Mouse (Mus musculus): ENCODE results near the gene Dpp6. TPM values are rescaled to one million over a fixed set of nuclear protein-coding genes. Genes with fewer than 3 reads are reported as not detected.

Gene Dpp6
- total RNA-seq, 2 experiments from 2014 or later, result 252 to 268 TPM

- no peak for DNase-seq (ENCODE audit: extremely low spot score in 1 of 2, low spot score in 1 of 2)
These were observed 368.0 kb downstream of the Dpp6 start for GRCm38 (mm10) chr5:27184963-27185362.

GRCm38 (mm10) chr5:27191242-27191969, 374.4 kb downstream of the Dpp6 start:
- DNase-seq (ENCODE audit: extremely low spot score in 1 of 2, low spot score in 1 of 2), result no peak

- DNase-seq (ENCODE audit: extremely low spot score in 1 of 2, low spot score in 1 of 2), result no peak
These were observed 377.2 kb downstream of the Dpp6 start for GRCm38 (mm10) chr5:27194157-27194556.

DNA sequence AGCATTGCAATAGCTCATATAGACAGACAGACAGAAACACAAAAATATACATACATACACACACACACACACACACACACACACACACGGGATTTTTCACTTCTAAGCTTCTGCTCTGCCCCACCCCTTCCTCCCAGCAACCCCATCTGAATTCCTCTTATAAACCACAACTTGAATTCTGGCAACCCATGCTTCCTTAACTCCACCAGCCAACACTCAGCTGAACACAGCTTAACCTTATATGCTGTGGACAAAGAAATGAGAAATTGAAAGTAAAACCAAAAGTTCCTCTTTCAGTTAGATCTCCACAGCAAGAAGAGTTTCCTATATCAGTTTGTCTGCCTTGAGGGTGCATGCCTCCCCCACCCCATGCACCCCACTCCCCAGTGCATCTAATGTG, 378.0 kb downstream of the Dpp6 start:
- DNase-seq (ENCODE audit: extremely low spot score in 1 of 2, low spot score in 1 of 2), result no peak

GRCm38 (mm10) chr5:27200581-27201341, 383.8 kb downstream of the Dpp6 start:
- no peak for DNase-seq (ENCODE audit: extremely low spot score in 1 of 2, low spot score in 1 of 2)

- peak in 1 of 2 experiments; percentile 41 for DNase-seq (ENCODE audit: extremely low spot score in 1 of 2, low spot score in 1 of 2)
These were observed 386.1 kb downstream of the Dpp6 start for GRCm38 (mm10) chr5:27203131-27203530.

GRCm38 (mm10) chr5:27204721-27205120, 387.7 kb downstream of the Dpp6 start:
- DNase-seq (ENCODE audit: extremely low spot score in 1 of 2, low spot score in 1 of 2), result no peak

GRCm38 (mm10) chr5:27205754-27206153, 388.8 kb downstream of the Dpp6 start:
- no peak for DNase-seq (ENCODE audit: extremely low spot score in 1 of 2, low spot score in 1 of 2)

DNA sequence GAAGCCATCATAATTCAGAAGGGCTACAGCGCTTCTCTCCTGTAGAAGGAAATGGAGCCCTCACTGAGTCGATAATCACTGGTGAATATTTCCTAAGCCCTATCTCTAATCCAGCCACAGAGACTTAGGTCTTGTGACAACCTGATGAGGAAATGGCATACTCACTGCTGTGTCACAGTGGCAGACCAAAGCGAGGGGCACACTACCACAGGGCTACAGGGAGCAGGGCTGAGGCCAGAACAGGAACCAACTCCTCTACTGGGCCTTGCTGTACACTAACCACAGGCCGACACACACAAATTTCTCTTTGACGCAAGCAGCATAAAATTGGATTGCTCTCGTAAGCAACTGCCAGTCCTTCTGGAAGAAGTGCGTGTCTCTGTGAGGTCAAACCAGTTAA, 389.2 kb downstream of the Dpp6 start:
- no peak for DNase-seq (ENCODE audit: extremely low spot score in 1 of 2, low spot score in 1 of 2)

DNA sequence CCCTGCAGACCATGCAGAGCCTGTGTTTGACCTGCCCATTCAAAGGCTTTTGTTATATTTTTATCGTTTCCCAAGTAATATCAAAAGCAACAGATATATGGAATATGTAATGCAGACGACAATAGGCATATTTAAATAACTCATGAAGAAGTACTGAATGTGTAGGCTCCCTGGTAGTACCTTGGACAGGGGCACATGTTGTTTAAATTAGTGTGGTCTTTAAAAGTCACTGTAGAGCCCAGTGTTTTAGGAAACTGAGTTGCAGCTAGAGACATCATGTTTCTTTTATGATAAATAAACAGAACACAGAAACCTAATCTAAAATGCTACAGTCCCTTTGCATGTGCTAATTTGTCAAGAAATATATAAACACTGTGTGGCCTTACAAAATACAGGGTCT, 403.1 kb downstream of the Dpp6 start:
- DNase-seq (ENCODE audit: extremely low spot score in 1 of 2, low spot score in 1 of 2), result no peak

DNA sequence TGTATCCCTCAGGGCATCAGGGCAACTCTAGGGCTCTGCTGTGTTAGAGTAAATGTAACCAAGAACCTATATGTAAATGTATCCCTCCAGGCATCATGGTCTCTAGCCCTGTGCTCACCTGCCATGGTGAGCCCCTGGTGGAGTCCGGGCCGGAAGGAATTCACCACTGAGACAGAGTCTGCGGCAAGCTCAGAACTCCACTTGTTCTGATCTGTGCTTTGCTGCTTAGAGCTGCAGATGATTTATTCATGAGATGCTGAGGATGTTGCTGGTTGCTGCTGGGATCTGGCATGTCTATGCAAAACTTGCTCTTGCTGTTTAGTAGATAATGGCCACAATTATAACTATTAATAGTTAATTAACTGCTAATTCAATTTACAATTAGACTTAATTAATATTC, 425.1 kb downstream of the Dpp6 start:
- no peak for DNase-seq (ENCODE audit: extremely low spot score in 1 of 2, low spot score in 1 of 2)

DNA sequence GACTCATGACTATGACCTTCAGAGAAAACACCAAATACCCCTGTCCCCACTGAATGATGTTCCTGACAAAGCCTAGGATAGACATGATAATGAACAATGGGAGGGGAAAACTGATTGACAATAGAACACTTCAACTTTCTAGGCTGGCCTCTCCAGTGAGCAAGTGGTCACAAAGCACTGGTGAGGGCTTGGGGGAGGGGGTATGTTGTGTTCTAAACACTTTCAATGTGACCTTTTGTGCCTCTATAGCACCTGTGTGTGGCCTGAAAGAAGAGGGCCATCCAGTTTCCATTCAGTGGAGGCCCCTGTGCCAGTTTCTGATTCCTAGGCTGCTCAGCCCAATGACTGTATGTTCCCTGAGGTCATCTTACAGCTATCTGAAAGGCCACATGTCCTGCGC, 426.2 kb downstream of the Dpp6 start:
- DNase-seq (ENCODE audit: extremely low spot score in 1 of 2, low spot score in 1 of 2), result no peak

DNA sequence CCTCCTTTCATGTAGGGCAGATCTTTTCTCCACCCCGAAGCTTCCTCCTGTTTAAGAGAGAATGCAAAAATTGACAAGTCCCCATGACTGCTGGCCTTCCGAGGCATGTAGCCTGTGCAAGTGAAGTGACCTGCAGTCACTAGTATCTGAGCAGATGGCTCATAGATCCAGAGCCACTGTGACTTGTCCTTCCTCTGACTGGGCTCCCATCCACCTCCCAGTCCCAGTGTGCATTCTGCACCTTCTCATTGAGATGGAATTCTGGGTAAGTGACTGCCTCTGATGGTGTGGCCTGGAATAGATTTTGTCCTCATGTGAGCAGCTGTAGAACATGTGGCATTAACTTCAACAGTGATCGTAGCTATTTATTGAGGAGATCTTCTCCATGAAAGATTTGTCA, 430.8 kb downstream of the Dpp6 start:
- no peak for DNase-seq (ENCODE audit: extremely low spot score in 1 of 2, low spot score in 1 of 2)

DNA sequence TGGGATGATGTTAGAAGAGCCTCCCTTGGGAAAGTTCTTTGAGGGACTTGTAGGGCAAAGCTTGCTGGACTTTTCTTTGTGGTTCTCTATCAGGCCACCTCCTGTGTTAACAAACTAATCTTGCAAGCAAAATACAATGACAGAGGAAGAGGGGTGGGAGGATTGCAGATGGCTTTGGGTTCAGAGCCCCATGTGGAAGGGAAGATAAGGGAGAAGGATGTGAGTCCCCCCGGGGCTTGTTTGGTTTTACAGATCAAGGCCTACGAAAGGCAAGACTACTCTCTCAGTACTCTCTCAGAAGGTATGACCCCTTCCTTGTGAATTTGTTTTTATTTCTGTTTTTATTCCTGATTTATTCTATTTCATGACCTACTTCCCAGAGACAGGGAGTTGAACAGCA, 431.7 kb downstream of the Dpp6 start:
- no peak for DNase-seq (ENCODE audit: extremely low spot score in 1 of 2, low spot score in 1 of 2)

DNA sequence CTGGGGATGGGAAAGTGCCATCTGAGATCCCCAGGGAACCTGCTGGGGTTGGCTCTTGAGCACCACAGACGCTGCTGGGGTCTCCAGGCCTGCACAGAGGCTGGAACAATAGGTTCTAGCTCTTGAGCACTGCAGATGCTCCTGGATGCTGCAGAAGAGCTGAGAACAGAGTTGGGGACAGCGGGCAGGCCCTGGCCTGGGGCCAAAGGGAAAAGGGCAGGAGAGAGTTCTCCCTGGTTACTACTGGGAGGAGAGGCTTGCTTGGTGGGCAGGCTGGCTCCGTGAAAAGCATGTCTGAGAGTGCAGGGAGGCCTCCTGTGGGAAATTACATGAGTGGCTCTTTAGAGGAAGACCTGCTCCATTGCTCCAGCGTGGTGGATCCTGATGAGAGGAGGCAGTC, 432.9 kb downstream of the Dpp6 start:
- DNase-seq (ENCODE audit: extremely low spot score in 1 of 2, low spot score in 1 of 2), result no peak

- DNase-seq (ENCODE audit: extremely low spot score in 1 of 2, low spot score in 1 of 2), result no peak
These were observed 433.9 kb downstream of the Dpp6 start for GRCm38 (mm10) chr5:27250906-27251305.

- no peak for DNase-seq (ENCODE audit: extremely low spot score in 1 of 2, low spot score in 1 of 2)
These were observed 434.4 kb downstream of the Dpp6 start for GRCm38 (mm10) chr5:27251361-27251760.

- no peak for DNase-seq (ENCODE audit: extremely low spot score in 1 of 2, low spot score in 1 of 2)
These were observed 438.2 kb downstream of the Dpp6 start for GRCm38 (mm10) chr5:27255247-27255646.

GRCm38 (mm10) chr5:27258636-27259035, 441.6 kb downstream of the Dpp6 start:
- no peak for DNase-seq (ENCODE audit: extremely low spot score in 1 of 2, low spot score in 1 of 2)

GRCm38 (mm10) chr5:27261746-27262727, 445.0 kb downstream of the Dpp6 start:
- DNase-seq (ENCODE audit: extremely low spot score in 1 of 2, low spot score in 1 of 2), result peak; percentile 65 to 75

- peak; percentile 21 to 31 for DNase-seq (ENCODE audit: extremely low spot score in 1 of 2, low spot score in 1 of 2)
These were observed 445.7 kb downstream of the Dpp6 start for GRCm38 (mm10) chr5:27262751-27263150.
